In genomic region chr14:32532381-32533147, GRCm38 (mm10) we compare ENCODE assay signal across 16 mouse cellular contexts. TPM values are rescaled to one million over a fixed set of nuclear protein-coding genes. Genes with fewer than 3 reads are reported as not detected.
DNase-seq lines count a peak whose midpoint lies in the region; ATAC-seq and TF ChIP-seq lines count a peak whose summit lies in the region.
"Had no signal": no experiment of that assay in that cellular context is flagged by ENCODE, and none has a peak within 500 bp of the region (broad histone marks: within the 10 kb centered on the region; RNA-seq: fewer than 3 reads in every experiment).

No protein-coding gene starts in this region.

- no peaks in the 10 kb centered on the region for H3K9me3 ChIP-seq in embryonic facial prominence, embryonic 11.5 days (replicated peaks; ENCODE audit: control insufficient read depth, low read length)
- H3K9me3 ChIP-seq in embryonic facial prominence, embryonic 10.5 days, result no peaks in the 10 kb centered on the region
- no peaks in the 10 kb centered on the region for H3K9me3 ChIP-seq in liver, embryonic 12.5 days (replicated peaks)
- H3K9me3 ChIP-seq in forebrain, embryonic 12.5 days, result no peaks in the 10 kb centered on the region
- no peaks in the 10 kb centered on the region for H3K9me3 ChIP-seq in neural tube, embryonic 13.5 days
- H3K9me3 ChIP-seq: heart, embryonic 13.5 days; liver, embryonic 15.5 days had no signal

- no peaks in the 10 kb centered on the region; the same call in 1 of the 2 replicates for H3K36me3 ChIP-seq in embryonic facial prominence, embryonic 11.5 days (replicated peaks; ENCODE audit: control insufficient read depth, insufficient read depth, low read depth, low read length)
- H3K36me3 ChIP-seq in embryonic facial prominence, embryonic 10.5 days (replicated peaks), result peaks cover 58% of the 10 kb centered on the region
- H3K36me3 ChIP-seq in liver, adult 2 months (ENCODE audit: control insufficient read depth, insufficient read depth, low read length), result peaks cover 2% of the 10 kb centered on the region; the same call in 1 of the 2 replicates
- peaks cover 57% of the 10 kb centered on the region for H3K36me3 ChIP-seq in liver, embryonic 12.5 days
- H3K36me3 ChIP-seq in forebrain, embryonic 12.5 days (replicated peaks), result peaks cover 29% of the 10 kb centered on the region
- peaks cover 20% of the 10 kb centered on the region; the same call in 1 of the 2 replicates for H3K36me3 ChIP-seq in neural tube, embryonic 13.5 days

- DNase-seq in embryonic facial prominence, embryonic 11.5 days (ENCODE audit: low spot score), result peak; percentile 11
- DNase-seq in embryonic facial prominence, embryonic 10.5 days (ENCODE audit: low spot score), result no peak
- DNase-seq in liver, adult 2 months (ENCODE audit: extremely low read depth, low read depth, low spot score), result peak; percentile 65
- no peak for DNase-seq in Muller cell, postnatal 12 days (ENCODE audit: inconsistent ontology term)
- DNase-seq in c-Kit-positive CD71-positive TER-119-positive erythroid progenitor cells, embryonic 14.5 days (ENCODE audit: low spot score), result no peak
- DNase-seq: adrenal gland, postnatal 36 days; cerebellum, postnatal 10 days; kidney, adult 18-20 months; layer of hippocampus, postnatal 36 days; thymus, adult 18-20 months had no signal

- H3K4me2 ChIP-seq in embryonic facial prominence, embryonic 11.5 days (ENCODE audit: low read depth, low read length), result no peak overlapping the region
- no peak overlapping the region for H3K4me2 ChIP-seq in liver, embryonic 12.5 days
- no peak overlapping the region for H3K4me2 ChIP-seq in forebrain, embryonic 12.5 days
- H3K4me2 ChIP-seq in neural tube, embryonic 13.5 days, result no peak overlapping the region
- H3K4me2 ChIP-seq: heart, embryonic 13.5 days; liver, embryonic 15.5 days had no signal

- ATAC-seq in embryonic facial prominence, embryonic 11.5 days (replicated peaks; ENCODE audit: insufficient number of reproducible peaks, low FRiP score, low TSS enrichment, low read depth), result 0 out of 2 replicates have a peak, but pooled peaks have one; percentile 44
- no peak for ATAC-seq in liver, embryonic 12.5 days
- ATAC-seq in forebrain, embryonic 12.5 days (ENCODE audit: low FRiP score), result no peak; the same call in 1 of the 2 replicates
- ATAC-seq in neural tube, embryonic 13.5 days (ENCODE audit: low read depth), result no peak
- ATAC-seq: Patski had no signal

- peaks cover 7% of the 10 kb centered on the region; the same call in 1 of the 2 replicates for H3K79me2 ChIP-seq in liver, adult 2 months (ENCODE audit: control insufficient read depth, insufficient read depth, low read length)

- TF ChIP-seq CTCF in liver, adult 2 months (IDR thresholded peaks at IDR 0.05; ENCODE audit: low read depth, low read length), result no peak

- H3K27me3 ChIP-seq in embryonic facial prominence, embryonic 11.5 days (ENCODE audit: control insufficient read depth, insufficient read depth, low read length), result no peaks in the 10 kb centered on the region
- H3K27me3 ChIP-seq in embryonic facial prominence, embryonic 10.5 days (replicated peaks; ENCODE audit: low read depth, poor library complexity, severe bottlenecking), result no peaks in the 10 kb centered on the region
- no peaks in the 10 kb centered on the region for H3K27me3 ChIP-seq in liver, adult 2 months (ENCODE audit: control insufficient read depth, insufficient read depth, low read length)
- no peaks in the 10 kb centered on the region for H3K27me3 ChIP-seq in liver, embryonic 12.5 days (replicated peaks)
- no peaks in the 10 kb centered on the region for H3K27me3 ChIP-seq in forebrain, embryonic 12.5 days
- no peaks in the 10 kb centered on the region for H3K27me3 ChIP-seq in neural tube, embryonic 13.5 days
- H3K27me3 ChIP-seq: heart, embryonic 13.5 days; liver, embryonic 15.5 days; Patski had no signal

- 62% methylated on average over 7 of the region's 7 CpGs for WGBS in embryonic facial prominence, embryonic 11.5 days
- 70% methylated on average over 7 of the region's 7 CpGs for WGBS in embryonic facial prominence, embryonic 10.5 days
- 32% methylated on average over 7 of the region's 7 CpGs for WGBS in liver, adult 2 months
- 71% methylated on average over 7 of the region's 7 CpGs for WGBS in liver, embryonic 12.5 days (ENCODE audit: insufficient replicate concordance)
- WGBS in forebrain, embryonic 12.5 days, result 50% methylated on average over 7 of the region's 7 CpGs
- WGBS in neural tube, embryonic 13.5 days, result 69% methylated on average over 7 of the region's 7 CpGs

- no peaks in the 10 kb centered on the region for H3K4me1 ChIP-seq in embryonic facial prominence, embryonic 11.5 days (ENCODE audit: control insufficient read depth, insufficient read depth, low read length)
- H3K4me1 ChIP-seq in embryonic facial prominence, embryonic 10.5 days, result peaks cover 22% of the 10 kb centered on the region
- H3K4me1 ChIP-seq in liver, adult 2 months (ENCODE audit: control insufficient read depth, insufficient read depth, low read length), result peaks cover 17% of the 10 kb centered on the region
- H3K4me1 ChIP-seq in liver, embryonic 12.5 days, result 0 out of 2 replicates have a peak, but pooled peaks cover 4% of the 10 kb centered on the region
- peaks cover 18% of the 10 kb centered on the region for H3K4me1 ChIP-seq in forebrain, embryonic 12.5 days
- peaks cover 37% of the 10 kb centered on the region for H3K4me1 ChIP-seq in neural tube, embryonic 13.5 days (replicated peaks)

- no peak overlapping the region for H3K4me3 ChIP-seq in embryonic facial prominence, embryonic 11.5 days (ENCODE audit: low read depth, low read length)
- no peak overlapping the region for H3K4me3 ChIP-seq in embryonic facial prominence, embryonic 10.5 days
- H3K4me3 ChIP-seq in liver, adult 2 months (ENCODE audit: insufficient read depth, low read depth, low read length), result no peak overlapping the region
- no peak overlapping the region for H3K4me3 ChIP-seq in liver, embryonic 12.5 days
- H3K4me3 ChIP-seq in forebrain, embryonic 12.5 days (replicated peaks), result no peak overlapping the region
- no peak overlapping the region for H3K4me3 ChIP-seq in neural tube, embryonic 13.5 days
- H3K4me3 ChIP-seq: heart, embryonic 13.5 days; liver, embryonic 15.5 days had no signal

- no peak overlapping the region for H3K27ac ChIP-seq in embryonic facial prominence, embryonic 11.5 days (replicated peaks; ENCODE audit: low read depth, low read length)
- H3K27ac ChIP-seq in embryonic facial prominence, embryonic 10.5 days (replicated peaks), result no peak overlapping the region
- H3K27ac ChIP-seq in liver, adult 2 months (replicated peaks; ENCODE audit: insufficient read depth, low read depth, low read length), result no peak overlapping the region; the same call in 1 of the 2 replicates
- H3K27ac ChIP-seq in liver, embryonic 12.5 days, result no peak overlapping the region
- peak overlapping the region; percentile 74 for H3K27ac ChIP-seq in forebrain, embryonic 12.5 days
- H3K27ac ChIP-seq in neural tube, embryonic 13.5 days (replicated peaks), result peak overlapping the region; percentile 47; the same call in 1 of the 2 replicates
- H3K27ac ChIP-seq: heart, embryonic 13.5 days; liver, embryonic 15.5 days had no signal

- H3K9ac ChIP-seq in embryonic facial prominence, embryonic 11.5 days (replicated peaks; ENCODE audit: low read length), result no peak overlapping the region
- no peak overlapping the region for H3K9ac ChIP-seq in liver, adult 2 months (ENCODE audit: low read depth, low read length)
- no peak overlapping the region for H3K9ac ChIP-seq in liver, embryonic 12.5 days
- H3K9ac ChIP-seq in forebrain, embryonic 12.5 days, result no peak overlapping the region
- no peak overlapping the region for H3K9ac ChIP-seq in neural tube, embryonic 13.5 days
- H3K9ac ChIP-seq: heart, embryonic 13.5 days; liver, embryonic 15.5 days had no signal

- no peak for TF ChIP-seq POLR2A in liver, adult 2 months (IDR thresholded peaks at IDR 0.05; ENCODE audit: extremely low read depth, insufficient read depth, low read length)

RNA-seq across cellular contexts. Expression of gene Ercc6, which starts 19.2 kb away (rescaled TPM):
- polyA plus RNA-seq in embryonic facial prominence, embryonic 11.5 days (2014; fragmentation: Nextera tagmentation; extraction: Ambion mirVana), result 20.5 and 26.3 TPM in 2 replicates
- 28.9 and 29.6 TPM in 2 replicates for polyA plus RNA-seq in embryonic facial prominence, embryonic 10.5 days (2016; fragmentation: Nextera tagmentation; extraction: Ambion mirVana)
- 6.9 and 11.2 TPM in 2 replicates for total RNA-seq in liver, adult 2 months (2014; rRNA removed)
- 2.0 and 2.8 TPM in 2 replicates for polyA plus RNA-seq in liver, adult 2 months (2012; rRNA removed)
- 13.3 and 14.8 TPM in 2 replicates for polyA plus RNA-seq in liver, embryonic 12.5 days (2016; fragmentation: Nextera tagmentation; extraction: Ambion mirVana)
- polyA plus RNA-seq in forebrain, embryonic 12.5 days (2016; fragmentation: Nextera tagmentation; extraction: Ambion mirVana), result 30.4 and 36.9 TPM in 2 replicates
- polyA plus RNA-seq in neural tube, embryonic 13.5 days (2015; fragmentation: Nextera tagmentation; extraction: Ambion mirVana), result 25.3 and 26.7 TPM in 2 replicates

Comparison
In these comparisons a context has a peak if more than half of its experiments do, and no peak if none do; other contexts are left out.
1. DNase-seq: peak in embryonic facial prominence, embryonic 11.5 days (single experiment) and liver, adult 2 months (single experiment); none in embryonic facial prominence, embryonic 10.5 days (single experiment), Muller cell, postnatal 12 days (single experiment) and c-Kit-positive CD71-positive TER-119-positive erythroid progenitor cells, embryonic 14.5 days (single experiment).
2. H3K27ac ChIP-seq: peak in forebrain, embryonic 12.5 days (single experiment) and neural tube, embryonic 13.5 days (single experiment); none in embryonic facial prominence, embryonic 11.5 days (single experiment), embryonic facial prominence, embryonic 10.5 days (single experiment), liver, adult 2 months (single experiment) and liver, embryonic 12.5 days (single experiment).